Mouse (Mus musculus): Measurements from ENCODE around the gene Jpt2. TPM values are rescaled to one million over a fixed set of nuclear protein-coding genes. Genes with fewer than 3 reads are reported as not detected.
A peak's percentile ranks its signal among the peaks of the same experiment; 100 is the strongest.

Jpt2 gene
- polyA plus RNA-seq, 1 experiment from 2014 or later: 114 TPM

DNA sequence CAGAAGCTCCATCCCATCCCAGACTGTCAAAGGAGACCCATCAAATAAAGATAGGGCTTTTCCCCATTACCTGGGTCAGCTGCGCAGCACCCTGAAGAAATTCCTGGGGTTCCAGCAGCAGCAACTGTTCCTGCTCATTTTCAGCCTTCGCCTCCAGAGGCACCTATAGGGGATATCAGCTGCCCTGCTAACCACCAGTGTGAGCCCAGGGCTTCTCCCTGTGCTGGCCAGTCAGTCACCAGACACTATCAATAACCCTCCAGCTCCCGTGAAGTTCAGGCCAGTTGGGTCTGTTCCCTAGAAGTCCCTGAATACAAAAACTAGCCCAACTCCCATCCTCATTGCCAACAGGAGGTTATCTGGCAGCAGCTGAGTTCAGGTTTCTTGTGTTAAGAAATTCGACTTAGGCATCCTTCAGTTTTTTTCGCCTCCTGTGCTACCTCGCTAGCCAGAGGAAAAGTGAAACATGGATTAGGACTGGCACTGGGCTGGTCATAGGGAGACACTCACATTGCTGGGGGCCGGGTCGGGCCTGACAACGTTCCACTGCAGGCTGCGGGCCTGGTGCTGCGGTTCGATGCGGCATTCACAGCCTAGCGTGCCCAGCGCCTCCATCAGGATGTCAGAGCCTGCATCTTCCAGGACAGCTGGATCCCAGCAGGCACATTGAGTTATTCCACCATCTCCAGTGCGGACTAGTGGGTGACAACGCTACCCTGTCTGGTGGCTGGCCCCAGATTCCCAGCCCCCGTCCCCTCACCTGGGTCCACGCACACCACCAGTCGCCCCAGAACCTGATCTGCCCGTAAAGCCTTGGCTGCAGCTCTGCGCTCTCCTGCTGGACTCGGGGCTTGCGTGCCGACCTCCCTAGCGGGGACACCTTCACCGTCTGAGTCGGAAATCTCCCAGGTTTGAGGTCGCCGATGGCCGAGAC lies 66.2 kb downstream of the Jpt2 start:
- H3K9ac ChIP-seq: peak overlapping the region; percentile 88
- 8% methylated on average over 31 of the region's 31 CpGs for WGBS (ENCODE audit: insufficient replicate concordance)
- H3K36me3 ChIP-seq: peaks cover 71% of the 10 kb centered on the region
- peaks cover 53% of the 10 kb centered on the region for H3K4me1 ChIP-seq
- peak overlapping the region; percentile 97 for H3K4me2 ChIP-seq
- H3K4me3 ChIP-seq: peak overlapping the region; percentile 92
- H3K27ac ChIP-seq: peak overlapping the region; percentile 89
- peak; percentile 17; the same call in 1 of the 2 replicates for ATAC-seq
- H3K27me3 ChIP-seq (replicated peaks): no peaks in the 10 kb centered on the region
- no peaks in the 10 kb centered on the region for H3K9me3 ChIP-seq (replicated peaks)

DNA sequence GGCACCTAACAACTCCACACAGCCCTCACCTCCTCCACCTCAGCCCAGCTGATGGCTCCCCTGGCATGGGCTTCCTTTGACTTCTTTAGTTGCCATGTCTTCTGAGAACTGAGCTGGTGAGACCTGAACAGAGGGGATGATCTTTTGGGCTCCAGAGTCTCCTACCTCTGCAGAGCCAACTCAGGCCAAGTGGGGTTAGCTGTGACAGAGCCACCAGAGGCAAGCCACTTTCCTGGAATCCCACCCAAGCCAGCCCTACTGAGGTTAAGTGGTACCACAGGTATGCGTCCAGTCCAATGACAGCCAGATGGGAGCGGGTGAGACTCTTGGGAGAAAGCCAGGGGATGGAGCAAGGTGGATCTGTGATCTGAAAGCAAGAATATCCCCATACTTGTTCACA lies 67.2 kb downstream of the Jpt2 start:
- 89% methylated on average over 2 of the region's 2 CpGs for WGBS (ENCODE audit: insufficient replicate concordance)
- no peaks in the 10 kb centered on the region for H3K9me3 ChIP-seq (replicated peaks)
- peaks cover 71% of the 10 kb centered on the region for H3K36me3 ChIP-seq
- peak overlapping the region; percentile 97 for H3K4me2 ChIP-seq
- no peak overlapping the region for H3K27ac ChIP-seq
- H3K27me3 ChIP-seq (replicated peaks): no peaks in the 10 kb centered on the region
- ATAC-seq: no peak
- H3K4me3 ChIP-seq: peak overlapping the region; percentile 92; the same call in 1 of the 2 replicates
- peak overlapping the region; percentile 88; the same call in 1 of the 2 replicates for H3K9ac ChIP-seq
- peaks cover 63% of the 10 kb centered on the region for H3K4me1 ChIP-seq

DNA sequence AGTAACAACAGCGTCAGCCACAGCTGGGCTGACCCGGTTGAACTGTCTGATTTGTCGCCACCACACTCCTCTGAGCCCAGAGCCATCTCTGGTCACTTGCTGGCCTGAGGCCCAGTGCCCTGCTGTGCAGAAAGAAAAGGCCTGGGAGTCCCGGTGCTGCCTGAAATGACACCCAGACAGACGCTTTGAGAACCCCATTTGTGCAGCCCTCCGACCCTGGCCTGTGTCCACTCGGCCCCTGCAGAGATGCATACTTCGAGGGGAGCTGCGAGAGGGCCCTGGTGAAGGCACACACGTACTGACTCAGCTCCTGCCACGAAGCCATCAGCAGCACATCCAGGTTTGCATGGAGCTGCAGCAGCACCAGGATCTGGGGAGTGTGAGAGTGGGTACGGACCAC lies 67.7 kb downstream of the Jpt2 start:
- Histone ChIP-seq H3K36me3 (peaks cover 71% of the 10 kb centered on the region), H3K4me3 (no peak overlapping the region), H3K4me1 (peaks cover 64% of the 10 kb centered on the region), H3K27ac (no peak overlapping the region), H3K9ac (no peak overlapping the region), H3K9me3 (replicated peaks) (no peaks in the 10 kb centered on the region), H3K4me2 (no peak overlapping the region), H3K27me3 (replicated peaks) (no peaks in the 10 kb centered on the region)
- WGBS (ENCODE audit: insufficient replicate concordance): 87% methylated on average over 12 of the region's 12 CpGs
- no peak for ATAC-seq

DNA sequence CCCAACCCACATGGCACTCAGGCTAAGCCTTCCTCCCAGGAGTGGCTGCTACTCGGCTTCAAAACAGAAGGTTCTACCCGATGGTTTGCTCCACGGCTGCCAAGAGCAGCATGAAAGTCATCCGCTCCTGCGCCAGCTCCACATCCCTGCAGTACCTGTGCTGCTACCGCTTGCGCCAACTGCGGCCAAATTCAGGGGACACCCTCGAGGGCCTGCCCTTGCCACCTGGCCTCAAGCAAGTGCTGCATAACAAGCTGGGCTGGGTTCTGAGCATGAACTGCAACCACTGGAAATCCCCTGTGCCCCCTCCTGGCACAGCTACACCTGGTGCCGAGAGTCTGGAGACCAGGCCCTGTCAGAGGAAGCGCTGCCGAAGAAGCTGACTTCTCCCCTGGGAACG lies 69.2 kb downstream of the Jpt2 start:
- no peak overlapping the region for H3K4me3 ChIP-seq
- H3K27me3 ChIP-seq (replicated peaks): no peaks in the 10 kb centered on the region
- no peak for ATAC-seq
- WGBS (ENCODE audit: insufficient replicate concordance): 79% methylated on average over 13 of the region's 13 CpGs
- H3K36me3 ChIP-seq: peaks cover 63% of the 10 kb centered on the region
- peaks cover 60% of the 10 kb centered on the region for H3K4me1 ChIP-seq
- peak overlapping the region; percentile 17; the same call in 1 of the 2 replicates for H3K27ac ChIP-seq
- no peak overlapping the region for H3K9ac ChIP-seq
- no peaks in the 10 kb centered on the region for H3K9me3 ChIP-seq (replicated peaks)
- no peak overlapping the region for H3K4me2 ChIP-seq

DNA sequence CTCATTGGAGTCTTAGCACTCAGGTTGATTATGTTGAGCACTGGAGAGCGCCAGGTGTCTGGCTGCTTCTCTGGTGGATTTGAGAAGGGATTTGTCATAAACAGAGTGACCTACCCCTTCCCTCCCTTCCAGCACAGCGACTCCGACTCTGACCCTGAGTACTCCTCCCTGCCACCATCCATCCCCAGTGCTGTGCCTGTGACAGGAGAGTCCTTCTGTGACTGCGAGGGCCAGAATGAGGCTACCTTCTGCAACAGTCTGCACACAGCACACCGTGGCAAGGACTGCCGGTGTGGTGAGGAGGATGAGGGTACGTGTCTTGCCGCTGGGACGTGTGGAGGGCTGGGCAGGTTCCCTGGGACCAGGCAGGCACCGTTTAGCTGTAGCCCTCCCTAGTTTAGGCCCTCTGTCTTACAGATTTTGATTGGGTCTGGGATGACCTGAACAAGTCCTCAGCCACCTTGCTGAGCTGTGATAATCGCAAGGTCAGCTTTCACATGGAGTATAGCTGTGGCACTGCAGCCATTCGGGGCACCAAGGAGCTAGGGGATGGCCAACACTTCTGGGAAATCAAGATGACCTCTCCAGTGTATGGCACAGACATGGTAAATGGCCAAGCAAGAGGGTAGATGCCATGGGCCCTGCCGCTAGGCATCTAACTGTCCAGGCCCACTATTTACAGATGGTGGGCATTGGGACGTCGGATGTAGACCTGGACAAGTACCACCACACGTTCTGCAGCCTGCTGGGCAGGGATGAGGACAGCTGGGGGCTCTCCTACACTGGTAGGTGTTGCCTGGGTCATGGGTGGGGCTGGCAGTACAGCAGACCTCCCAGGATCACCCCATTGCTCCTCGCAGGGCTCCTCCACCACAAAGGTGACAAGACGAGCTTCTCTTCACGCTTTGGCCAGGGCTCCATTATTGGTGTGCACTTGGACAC lies 70.1 kb downstream of the Jpt2 start:
- H3K4me3 ChIP-seq: no peak overlapping the region
- ATAC-seq: no peak
- H3K9ac ChIP-seq: no peak overlapping the region
- no peak overlapping the region for H3K4me2 ChIP-seq
- H3K27me3 ChIP-seq (replicated peaks): no peaks in the 10 kb centered on the region
- peak overlapping the region; percentile 91; the same call in 1 of the 2 replicates for H3K27ac ChIP-seq
- H3K36me3 ChIP-seq: peaks cover 63% of the 10 kb centered on the region
- 85% methylated on average over 19 of the region's 19 CpGs for WGBS (ENCODE audit: insufficient replicate concordance)
- H3K9me3 ChIP-seq (replicated peaks): no peaks in the 10 kb centered on the region
- peaks cover 54% of the 10 kb centered on the region for H3K4me1 ChIP-seq

DNA sequence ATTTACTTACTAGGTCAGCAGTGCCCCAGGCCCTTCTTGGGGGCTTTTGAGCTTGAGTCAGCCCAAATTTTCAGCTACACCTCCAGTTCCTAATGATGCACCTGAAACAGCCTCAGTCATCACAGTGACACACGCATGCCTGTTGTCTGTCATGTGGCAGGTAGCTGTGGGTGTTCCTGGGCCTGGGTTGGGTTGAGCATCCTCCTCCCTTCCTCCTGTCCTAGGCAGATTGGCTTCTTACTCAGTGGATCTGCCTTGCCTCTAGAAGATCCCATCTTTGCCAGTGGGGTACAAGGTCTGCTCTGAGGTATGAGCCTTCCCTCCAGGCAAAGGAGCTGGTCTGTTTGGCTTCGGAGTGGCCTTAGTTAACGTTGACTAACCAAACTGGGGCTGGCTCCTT lies 71.6 kb downstream of the Jpt2 start:
- Histone ChIP-seq H3K4me1 (peaks cover 61% of the 10 kb centered on the region), H3K9me3 (replicated peaks) (no peaks in the 10 kb centered on the region), H3K4me3 (no peak overlapping the region), H3K27ac (peak overlapping the region; percentile 91), H3K9ac (peak overlapping the region; percentile 95; the same call in 1 of the 2 replicates), H3K36me3 (peaks cover 77% of the 10 kb centered on the region), H3K27me3 (replicated peaks) (no peaks in the 10 kb centered on the region), H3K4me2 (peak overlapping the region; percentile 83)
- WGBS (ENCODE audit: insufficient replicate concordance): 79% methylated on average over 3 of the region's 3 CpGs
- ATAC-seq: no peak

Other genes starting within 250 kb of the Jpt2 start
- gene Rnf151, start 242.6 kb downstream of the Jpt2 start, polyA plus RNA-seq (2016; fragmentation: Nextera tagmentation; extraction: Ambion mirVana): 0.19 and 0.46 TPM in 2 replicates
- 1,444 and 1,454 TPM in 2 replicates for gene Rps2, start 242.6 kb downstream of the Jpt2 start, polyA plus RNA-seq (2016; fragmentation: Nextera tagmentation; extraction: Ambion mirVana)
- gene Ndufb10, start 236.2 kb downstream of the Jpt2 start, polyA plus RNA-seq (2016; fragmentation: Nextera tagmentation; extraction: Ambion mirVana): 233 and 239 TPM in 2 replicates
- gene Rpl3l, start 232.9 kb downstream of the Jpt2 start, polyA plus RNA-seq (2016; fragmentation: Nextera tagmentation; extraction: Ambion mirVana): not detected in 2 replicates
- 20.8 and 21.6 TPM in 2 replicates for gene Msrb1, start 224.0 kb downstream of the Jpt2 start, polyA plus RNA-seq (2016; fragmentation: Nextera tagmentation; extraction: Ambion mirVana)
- not detected in 2 replicates for gene Hs3st6, start 207.7 kb downstream of the Jpt2 start, polyA plus RNA-seq (2016; fragmentation: Nextera tagmentation; extraction: Ambion mirVana)
- 1.5 TPM in 2 replicates for gene Meiob, start 156.4 kb downstream of the Jpt2 start, polyA plus RNA-seq (2016; fragmentation: Nextera tagmentation; extraction: Ambion mirVana)
- gene Hagh, start 120.5 kb downstream of the Jpt2 start, polyA plus RNA-seq (2016; fragmentation: Nextera tagmentation; extraction: Ambion mirVana): 61.1 and 64.8 TPM in 2 replicates
- gene Fahd1, start 110.3 kb downstream of the Jpt2 start, polyA plus RNA-seq (2016; fragmentation: Nextera tagmentation; extraction: Ambion mirVana): 34.2 and 34.6 TPM in 2 replicates
- 5.3 and 5.4 TPM in 2 replicates for gene Igfals, start 94.7 kb downstream of the Jpt2 start, polyA plus RNA-seq (2016; fragmentation: Nextera tagmentation; extraction: Ambion mirVana)
- 97.7 and 108 TPM in 2 replicates for gene Nubp2, start 74.3 kb downstream of the Jpt2 start, polyA plus RNA-seq (2016; fragmentation: Nextera tagmentation; extraction: Ambion mirVana)
- 37.5 and 40.0 TPM in 2 replicates for gene Spsb3, start 74.0 kb downstream of the Jpt2 start, polyA plus RNA-seq (2016; fragmentation: Nextera tagmentation; extraction: Ambion mirVana)
- gene Eme2, start 65.6 kb downstream of the Jpt2 start, polyA plus RNA-seq (2016; fragmentation: Nextera tagmentation; extraction: Ambion mirVana): 20.3 and 21.4 TPM in 2 replicates
- 101 and 106 TPM in 2 replicates for gene Mrps34, start 65.6 kb downstream of the Jpt2 start, polyA plus RNA-seq (2016; fragmentation: Nextera tagmentation; extraction: Ambion mirVana)
- gene Nme3, start 64.2 kb downstream of the Jpt2 start, polyA plus RNA-seq (2016; fragmentation: Nextera tagmentation; extraction: Ambion mirVana): 67.9 and 68.8 TPM in 2 replicates
- gene Mapk8ip3, start 23.7 kb downstream of the Jpt2 start, polyA plus RNA-seq (2016; fragmentation: Nextera tagmentation; extraction: Ambion mirVana): 15.6 and 15.8 TPM in 2 replicates
- 8.1 and 8.2 TPM in 2 replicates for gene Cramp1l, start 55.1 kb upstream of the Jpt2 start, polyA plus RNA-seq (2016; fragmentation: Nextera tagmentation; extraction: Ambion mirVana)
- 78.9 and 79.3 TPM in 2 replicates for gene Ift140, start 55.4 kb upstream of the Jpt2 start, polyA plus RNA-seq (2016; fragmentation: Nextera tagmentation; extraction: Ambion mirVana)
- 6.1 and 7.2 TPM in 2 replicates for gene Tmem204, start 122.9 kb upstream of the Jpt2 start, polyA plus RNA-seq (2016; fragmentation: Nextera tagmentation; extraction: Ambion mirVana)
- gene Telo2, start 155.3 kb upstream of the Jpt2 start, polyA plus RNA-seq (2016; fragmentation: Nextera tagmentation; extraction: Ambion mirVana): 25.6 and 28.6 TPM in 2 replicates
- not detected in 2 replicates for gene Ptx4, start 160.1 kb upstream of the Jpt2 start, polyA plus RNA-seq (2016; fragmentation: Nextera tagmentation; extraction: Ambion mirVana)
- gene Clcn7, start 172.7 kb upstream of the Jpt2 start, polyA plus RNA-seq (2016; fragmentation: Nextera tagmentation; extraction: Ambion mirVana): 13.7 and 14.8 TPM in 2 replicates
- not detected in 2 replicates for gene Ccdc154, start 201.8 kb upstream of the Jpt2 start, polyA plus RNA-seq (2016; fragmentation: Nextera tagmentation; extraction: Ambion mirVana)
- not detected in 2 replicates for gene Gm38655, start 214.8 kb upstream of the Jpt2 start, polyA plus RNA-seq (2016; fragmentation: Nextera tagmentation; extraction: Ambion mirVana)
- gene BC003965, start 223.9 kb upstream of the Jpt2 start, polyA plus RNA-seq (2016; fragmentation: Nextera tagmentation; extraction: Ambion mirVana): 28.8 and 32.1 TPM in 2 replicates
- 15.0 and 17.7 TPM in 2 replicates for gene Unkl, start 227.7 kb upstream of the Jpt2 start, polyA plus RNA-seq (2016; fragmentation: Nextera tagmentation; extraction: Ambion mirVana)

Data from liver, embryonic 12.5 days (tissue).